Mouse (Mus musculus): Measurements from ENCODE around the gene Txlna. TPM values are rescaled to one million over a fixed set of nuclear protein-coding genes. Genes with fewer than 3 reads are reported as not detected.

Txlna gene
- polyA plus RNA-seq, 1 experiment from 2014 or later, result 101 TPM

DNA sequence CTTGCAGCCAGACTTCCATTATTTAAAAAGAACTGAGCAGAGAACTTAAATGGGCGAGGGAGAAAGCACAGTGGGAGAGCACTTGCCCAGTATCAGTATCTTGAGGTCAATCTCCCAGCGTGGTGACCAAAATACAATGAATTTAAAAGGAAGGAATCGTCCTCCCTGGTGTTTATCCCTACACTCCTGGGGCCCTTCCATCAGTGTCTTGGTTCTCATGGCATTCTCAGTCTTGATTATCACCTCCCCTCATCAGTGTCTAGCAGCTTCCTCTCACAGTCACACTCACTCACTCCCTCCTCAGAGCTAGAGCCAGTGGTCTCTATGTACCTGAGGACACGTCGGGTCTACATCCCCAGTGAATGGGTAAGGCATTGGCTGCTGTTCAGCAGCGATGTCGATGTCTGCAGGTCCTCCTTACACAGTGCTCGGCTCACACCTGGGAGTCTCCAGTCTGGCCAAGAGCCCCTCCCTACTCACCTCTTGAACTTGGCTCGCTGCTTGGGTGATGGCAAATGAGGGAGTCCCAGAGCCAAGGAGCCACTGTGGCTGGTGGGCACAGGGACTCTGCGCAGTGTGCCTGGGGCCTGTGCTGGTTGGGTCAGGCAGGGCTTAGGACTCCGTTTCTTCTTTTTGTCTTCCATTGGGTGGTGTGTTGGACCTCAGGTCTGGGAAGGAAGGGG, 18.6 kb downstream of the Txlna start:
- no peaks in the 10 kb centered on the region for H3K9me3 ChIP-seq (ENCODE audit: control insufficient read depth, low read length)
- H3K36me3 ChIP-seq (ENCODE audit: control insufficient read depth, insufficient read depth, low read length), result peaks cover 3% of the 10 kb centered on the region; the same call in 1 of the 2 replicates
- ATAC-seq (ENCODE audit: low FRiP score), result no peak
- no peak overlapping the region; the same call in 1 of the 2 replicates for H3K4me3 ChIP-seq (ENCODE audit: low read depth, low read length)
- 79% methylated on average over 11 of the region's 11 CpGs for WGBS
- peak overlapping the region; percentile 70; the same call in 1 of the 2 replicates for H3K9ac ChIP-seq (ENCODE audit: low read length)
- no peaks in the 10 kb centered on the region for H3K27me3 ChIP-seq (ENCODE audit: control insufficient read depth, insufficient read depth, low read length)
- H3K27ac ChIP-seq (ENCODE audit: low read depth, low read length), result no peak overlapping the region
- H3K4me2 ChIP-seq, result peak overlapping the region; percentile 64
- peaks cover 32% of the 10 kb centered on the region for H3K4me1 ChIP-seq (ENCODE audit: control insufficient read depth, insufficient read depth, low read length)
- no peak for DNase-seq (ENCODE audit: low spot score, missing footprints)

DNA sequence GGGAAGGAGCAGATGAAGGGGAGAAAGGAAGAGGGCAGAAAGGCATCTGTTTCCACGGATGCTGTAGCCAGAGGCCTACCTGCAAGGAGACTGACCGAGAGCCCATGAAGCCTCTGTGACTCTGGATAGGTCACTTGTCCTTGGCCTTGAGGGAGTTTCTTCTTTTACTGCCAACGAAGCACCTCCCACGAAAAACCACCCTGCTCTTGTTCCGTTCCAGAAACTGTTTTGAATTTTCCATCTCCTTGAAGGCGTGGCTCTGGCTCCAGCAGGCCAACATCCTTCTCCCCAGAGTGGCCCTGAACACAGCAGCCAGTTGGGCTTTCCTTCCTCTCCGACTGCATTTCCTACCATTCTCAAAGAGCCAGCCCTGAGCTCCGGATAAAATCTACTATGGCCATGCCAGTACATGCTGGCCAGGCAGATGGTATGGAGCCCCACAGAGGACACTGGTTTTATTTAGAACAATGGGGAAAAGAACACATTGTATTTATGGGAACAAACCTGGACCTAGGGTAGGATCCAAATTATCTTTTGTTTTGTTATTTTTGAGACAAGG, 19.5 kb downstream of the Txlna start:
- ATAC-seq (ENCODE audit: low FRiP score) (no peak), DNase-seq (ENCODE audit: low spot score, missing footprints) (no peak)
- Histone ChIP-seq H3K4me2 (no peak overlapping the region), H3K9me3 (ENCODE audit: control insufficient read depth, low read length) (no peaks in the 10 kb centered on the region), H3K27me3 (ENCODE audit: control insufficient read depth, insufficient read depth, low read length) (no peaks in the 10 kb centered on the region), H3K4me3 (ENCODE audit: low read depth, low read length) (no peak overlapping the region), H3K4me1 (ENCODE audit: control insufficient read depth, insufficient read depth, low read length) (peaks cover 32% of the 10 kb centered on the region), H3K27ac (ENCODE audit: low read depth, low read length) (no peak overlapping the region), H3K9ac (ENCODE audit: low read length) (no peak overlapping the region), H3K36me3 (ENCODE audit: control insufficient read depth, insufficient read depth, low read length) (no peaks in the 10 kb centered on the region)
- WGBS, result 84% methylated on average over 8 of the region's 8 CpGs

DNA sequence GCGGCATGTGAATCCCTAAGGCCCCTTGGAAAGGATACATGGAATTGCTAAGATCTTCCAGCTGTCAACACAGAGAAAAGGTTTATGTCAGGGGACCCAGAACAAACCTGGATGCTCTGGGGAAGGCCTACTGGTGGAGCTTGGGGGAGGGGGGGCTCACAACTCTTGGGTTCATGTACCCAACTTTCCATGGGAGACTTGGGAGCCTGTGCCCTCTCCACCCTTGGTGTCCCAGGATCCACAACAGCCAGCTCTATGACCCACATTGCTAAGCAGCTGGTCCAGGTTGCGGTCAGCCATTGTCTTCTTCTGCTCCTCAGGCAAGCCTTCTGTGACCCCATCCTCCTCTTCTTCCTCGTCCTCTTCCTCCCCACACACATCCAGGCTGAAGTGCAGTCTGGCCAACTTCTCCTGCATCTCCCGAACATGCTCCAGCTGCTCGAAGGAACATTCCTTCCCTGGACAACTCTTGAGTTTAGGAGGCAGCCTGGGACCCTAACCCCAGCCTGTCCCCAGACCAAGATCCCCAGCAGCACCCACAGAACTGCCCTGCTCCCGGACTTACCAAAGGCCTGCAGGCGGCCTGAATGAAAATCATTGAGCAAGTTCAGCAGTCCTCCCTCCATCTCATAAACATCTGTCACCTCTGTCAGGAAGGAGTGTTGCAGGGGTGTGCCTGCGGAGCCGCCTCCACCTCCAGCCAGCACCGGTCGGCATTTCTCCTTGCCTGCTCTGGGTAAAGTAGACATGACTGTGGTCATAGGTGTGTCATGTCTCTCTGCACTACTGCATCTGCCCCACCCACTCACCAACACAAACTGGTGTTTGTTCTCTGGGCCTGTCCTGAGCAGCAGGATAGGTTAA, 20.2 kb downstream of the Txlna start:
- Histone ChIP-seq H3K36me3 (ENCODE audit: control insufficient read depth, insufficient read depth, low read length) (no peaks in the 10 kb centered on the region), H3K9ac (ENCODE audit: low read length) (no peak overlapping the region), H3K4me3 (ENCODE audit: low read depth, low read length) (no peak overlapping the region), H3K27ac (ENCODE audit: low read depth, low read length) (no peak overlapping the region), H3K9me3 (ENCODE audit: control insufficient read depth, low read length) (no peaks in the 10 kb centered on the region), H3K27me3 (ENCODE audit: control insufficient read depth, insufficient read depth, low read length) (no peaks in the 10 kb centered on the region), H3K4me2 (no peak overlapping the region), H3K4me1 (ENCODE audit: control insufficient read depth, insufficient read depth, low read length) (peaks cover 31% of the 10 kb centered on the region)
- ATAC-seq (ENCODE audit: low FRiP score), result no peak
- WGBS, result 91% methylated on average over 11 of the region's 11 CpGs
- no peak for DNase-seq (ENCODE audit: low spot score, missing footprints)

DNA sequence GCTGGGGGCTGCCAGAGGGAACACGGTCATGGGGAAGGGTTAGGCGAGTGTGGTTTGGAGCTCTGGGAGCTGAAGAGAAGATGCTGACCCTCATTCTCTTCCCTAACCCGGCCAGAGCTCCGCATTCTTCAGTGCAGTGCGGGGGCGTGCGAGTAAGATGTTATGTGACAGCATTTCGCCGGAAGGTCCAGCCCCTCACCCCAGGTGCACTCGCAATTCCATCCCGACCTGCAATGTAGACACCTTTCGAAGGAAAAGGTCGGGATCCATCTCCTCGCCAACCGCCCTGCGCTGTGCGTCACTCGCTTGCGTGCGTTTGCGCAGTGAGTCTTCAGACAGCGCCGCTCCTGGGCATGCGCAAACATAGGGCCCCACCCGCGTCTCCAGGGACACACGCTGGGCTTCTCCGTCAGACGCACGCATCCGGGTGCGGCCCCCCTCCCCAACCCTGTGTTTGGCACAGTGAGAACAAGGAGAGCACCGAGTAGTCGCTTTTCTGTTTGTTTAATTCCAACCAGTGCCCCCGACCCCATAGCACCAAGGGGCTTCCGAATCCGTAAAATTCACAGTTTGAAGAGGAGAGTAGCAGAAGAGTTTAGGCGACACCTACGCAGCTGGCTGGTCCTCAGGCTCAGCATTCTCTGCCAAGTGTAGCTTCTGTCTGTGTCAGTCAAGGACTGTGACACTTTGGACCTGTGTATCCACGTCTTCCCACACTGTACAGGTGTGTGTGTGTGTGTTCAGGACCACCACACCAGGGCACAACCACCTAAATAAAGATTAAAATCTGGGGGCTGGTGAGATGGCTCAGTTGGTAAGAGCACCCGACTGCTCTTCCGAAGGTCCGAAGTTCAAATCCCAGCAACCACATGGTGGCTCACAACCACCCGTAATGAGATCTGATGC, 21.8 kb downstream of the Txlna start, which contains the start of gene Iqcc:
TSS of gene Iqcc (minus strand) at position 314 of the 906 bp plus-strand sequence.
- ATAC-seq (ENCODE audit: low FRiP score), result peak; percentile 90
- peaks cover 16% of the 10 kb centered on the region for H3K4me1 ChIP-seq (ENCODE audit: control insufficient read depth, insufficient read depth, low read length)

DNA sequence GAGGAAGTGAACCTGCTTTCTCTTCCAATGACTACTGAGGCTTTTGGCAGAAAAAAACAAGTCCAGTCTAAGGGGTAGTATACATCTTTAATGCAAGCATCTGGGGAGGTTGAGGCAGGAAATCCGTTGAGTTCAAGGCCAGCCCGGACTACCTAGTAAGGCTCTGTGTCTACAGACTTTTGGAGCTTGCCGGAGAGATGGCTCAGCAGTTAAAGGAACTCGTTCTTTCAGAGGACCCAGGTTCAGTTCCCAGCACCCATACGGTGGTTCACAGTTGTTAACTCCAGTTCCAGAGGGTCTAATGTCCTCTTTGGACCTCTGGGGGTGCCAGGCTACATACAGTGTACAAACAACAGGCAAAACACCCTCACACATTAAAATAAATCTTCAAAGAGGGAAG, 22.8 kb downstream of the Txlna start:
- no peaks in the 10 kb centered on the region for H3K9me3 ChIP-seq (ENCODE audit: control insufficient read depth, low read length)
- H3K4me1 ChIP-seq (ENCODE audit: control insufficient read depth, insufficient read depth, low read length), result peaks cover 14% of the 10 kb centered on the region
- H3K4me2 ChIP-seq, result peak overlapping the region; percentile 62
- DNase-seq (ENCODE audit: low spot score, missing footprints) (no peak), ATAC-seq (ENCODE audit: low FRiP score) (no peak)
- H3K9ac ChIP-seq (ENCODE audit: low read length), result peak overlapping the region; percentile 67
- 94% methylated on average over 5 of the region's 5 CpGs for whole genome bisulfite sequencing
- H3K27ac ChIP-seq (ENCODE audit: low read depth, low read length), result no peak overlapping the region
- no peaks in the 10 kb centered on the region for H3K27me3 ChIP-seq (ENCODE audit: control insufficient read depth, insufficient read depth, low read length)
- no peaks in the 10 kb centered on the region for H3K36me3 ChIP-seq (ENCODE audit: control insufficient read depth, insufficient read depth, low read length)
- peak overlapping the region; percentile 47 for H3K4me3 ChIP-seq (ENCODE audit: low read depth, low read length)

More for the DNA sequence above, 21.8 kb downstream of the Txlna start, which contains the start of gene Iqcc:
- peak within 1 kb of the TSS; percentile 47 for H3K4me3 ChIP-seq (ENCODE audit: low read depth, low read length)
- H3K9me3 ChIP-seq (ENCODE audit: control insufficient read depth, low read length), result no peaks in the 10 kb centered on the region
- peak; percentile 99 for DNase-seq (ENCODE audit: low spot score, missing footprints)
- H3K36me3 ChIP-seq (ENCODE audit: control insufficient read depth, insufficient read depth, low read length), result no peaks in the 10 kb centered on the region
- H3K27me3 ChIP-seq (ENCODE audit: control insufficient read depth, insufficient read depth, low read length), result no peaks in the 10 kb centered on the region
- WGBS, result 4% methylated on average over 43 of the region's 44 CpGs
- peak within 1 kb of the TSS; percentile 62 for H3K4me2 ChIP-seq
- peak within 1 kb of the TSS; percentile 71; the same call in 1 of the 2 replicates for H3K27ac ChIP-seq (ENCODE audit: low read depth, low read length)
- peak within 1 kb of the TSS; percentile 67 for H3K9ac ChIP-seq (ENCODE audit: low read length)

DNA sequence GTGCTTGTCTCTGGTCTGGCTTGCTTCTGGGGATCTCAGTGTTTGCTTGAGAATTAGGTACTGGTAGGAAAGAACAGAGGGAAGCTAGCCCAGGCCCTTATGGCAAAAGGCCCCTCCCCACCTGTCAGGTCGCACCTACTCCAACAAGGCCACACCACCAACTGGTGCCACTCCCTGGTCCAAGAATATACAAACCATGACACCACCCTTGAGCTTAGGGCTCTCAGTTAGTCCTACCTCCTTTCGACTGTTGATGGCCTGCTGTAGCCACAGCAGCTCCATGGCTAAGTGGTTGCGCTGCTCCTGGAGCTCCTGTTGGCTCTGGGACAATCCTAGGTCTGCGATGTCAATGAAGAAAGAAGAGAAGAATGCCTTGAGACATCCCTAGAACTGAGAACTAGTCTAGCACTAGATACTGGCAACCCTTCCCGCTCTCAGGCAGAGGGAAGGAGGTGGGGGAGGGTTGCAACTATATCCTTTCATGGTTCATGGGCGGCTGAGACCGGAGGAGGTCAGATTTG, 23.7 kb downstream of the Txlna start:
- no peak for DNase-seq (ENCODE audit: low spot score, missing footprints)
- WGBS, result 97% methylated on average over 7 of the region's 7 CpGs

DNA sequence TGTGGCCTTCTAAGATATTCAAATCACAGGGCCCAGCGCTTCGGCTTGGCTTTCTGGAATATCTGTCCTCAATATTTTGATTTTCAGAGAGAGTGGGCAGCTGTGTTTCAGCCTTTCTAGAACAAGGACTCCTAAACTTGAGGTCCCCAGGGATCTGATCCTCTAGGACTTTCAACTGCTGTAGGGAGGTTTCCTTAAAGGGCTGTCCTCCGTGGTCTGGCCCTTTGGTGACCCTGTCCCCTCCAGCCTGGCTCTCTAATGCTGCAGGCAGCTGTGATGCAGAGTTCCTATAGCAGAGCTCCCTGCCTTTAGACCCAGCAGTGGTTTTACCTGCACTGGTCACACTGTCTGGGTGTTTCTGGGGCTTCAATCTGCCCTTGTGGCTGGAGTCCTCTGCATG, 24.2 kb downstream of the Txlna start:
- Histone ChIP-seq H3K27me3 (ENCODE audit: control insufficient read depth, insufficient read depth, low read length) (no peaks in the 10 kb centered on the region), H3K36me3 (ENCODE audit: control insufficient read depth, insufficient read depth, low read length) (no peaks in the 10 kb centered on the region), H3K9me3 (ENCODE audit: control insufficient read depth, low read length) (no peaks in the 10 kb centered on the region), H3K4me1 (ENCODE audit: control insufficient read depth, insufficient read depth, low read length) (peaks cover 8% of the 10 kb centered on the region), H3K4me3 (ENCODE audit: low read depth, low read length) (no peak overlapping the region), H3K27ac (ENCODE audit: low read depth, low read length) (no peak overlapping the region), H3K9ac (ENCODE audit: low read length) (no peak overlapping the region), H3K4me2 (no peak overlapping the region)
- ATAC-seq (ENCODE audit: low FRiP score), result no peak
- no peak for DNase-seq (ENCODE audit: low spot score, missing footprints)
- WGBS, result 87% methylated on average over 3 of the region's 3 CpGs

More for the DNA sequence above, 23.7 kb downstream of the Txlna start:
- H3K27ac ChIP-seq (ENCODE audit: low read depth, low read length), result no peak overlapping the region
- no peak overlapping the region for H3K9ac ChIP-seq (ENCODE audit: low read length)
- no peak for ATAC-seq (ENCODE audit: low FRiP score)
- no peaks in the 10 kb centered on the region for H3K36me3 ChIP-seq (ENCODE audit: control insufficient read depth, insufficient read depth, low read length)
- peaks cover 8% of the 10 kb centered on the region for H3K4me1 ChIP-seq (ENCODE audit: control insufficient read depth, insufficient read depth, low read length)
- no peak overlapping the region for H3K4me3 ChIP-seq (ENCODE audit: low read depth, low read length)
- no peak overlapping the region for H3K4me2 ChIP-seq
- no peaks in the 10 kb centered on the region for H3K9me3 ChIP-seq (ENCODE audit: control insufficient read depth, low read length)
- no peaks in the 10 kb centered on the region for H3K27me3 ChIP-seq (ENCODE audit: control insufficient read depth, insufficient read depth, low read length)

DNA sequence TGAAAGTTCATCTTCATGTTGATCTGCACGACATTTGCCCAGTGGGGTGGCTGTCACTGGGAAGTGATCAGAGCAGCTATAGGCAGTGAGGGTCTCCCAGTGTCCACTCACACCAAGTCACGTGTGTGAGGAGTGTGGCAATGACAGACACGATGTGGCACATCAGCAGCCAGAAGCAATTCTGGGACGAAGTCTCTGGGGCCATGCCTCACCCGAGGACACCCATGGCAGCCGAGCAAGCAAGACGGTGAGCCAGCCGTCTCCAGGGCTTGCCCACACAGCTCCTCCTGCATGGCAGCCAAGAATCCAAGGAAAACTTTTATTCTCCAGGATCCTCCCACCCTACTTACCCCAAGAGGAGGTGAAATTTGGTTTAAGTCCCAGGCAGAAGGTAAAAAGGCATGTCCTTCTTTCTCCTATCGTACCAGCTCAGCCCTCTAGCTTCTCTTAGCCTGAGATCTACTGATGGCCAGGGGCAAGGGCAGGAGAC, 25.0 kb downstream of the Txlna start:
- Histone ChIP-seq H3K36me3 (ENCODE audit: control insufficient read depth, insufficient read depth, low read length) (no peaks in the 10 kb centered on the region), H3K9ac (ENCODE audit: low read length) (no peak overlapping the region), H3K27me3 (ENCODE audit: control insufficient read depth, insufficient read depth, low read length) (no peaks in the 10 kb centered on the region), H3K4me2 (no peak overlapping the region), H3K4me3 (ENCODE audit: low read depth, low read length) (no peak overlapping the region), H3K27ac (ENCODE audit: low read depth, low read length) (no peak overlapping the region), H3K9me3 (ENCODE audit: control insufficient read depth, low read length) (no peaks in the 10 kb centered on the region), H3K4me1 (ENCODE audit: control insufficient read depth, insufficient read depth, low read length) (peaks cover 8% of the 10 kb centered on the region)
- WGBS, result 90% methylated on average over 9 of the region's 9 CpGs
- DNase-seq (ENCODE audit: low spot score, missing footprints) (no peak), ATAC-seq (ENCODE audit: low FRiP score) (no peak)
